Mouse (Mus musculus) Patski (cell line): ENCODE results near the gene Gm8300. TPM values are rescaled to one million over a fixed set of nuclear protein-coding genes. Genes with fewer than 3 reads are reported as not detected.
"Not testable (repeated sequence)": the region's sequence is repeated elsewhere in the genome, so short reads cannot be mapped to it uniquely, and the experiment has no call there.

ENCODE experiments used
- ATAC-seq: fragments of 100-300 bp; one replicate; pipeline ENCODE4 v1.8.0; 2021
- CTCF ChIA-PET: fragments of 350-600 bp; sonication (Branson Sonifier 250); formaldehyde crosslinking; loops from one replicate; lab custom pipeline; 2022; ENCODE audit warnings: inconsistent platforms; lab: Charles Lee
- POLR2A ChIA-PET: fragments of 350-600 bp; sonication (Branson Sonifier 250); formaldehyde crosslinking; loops from one replicate; lab custom pipeline; 2022; ENCODE audit warnings: antibody characterized with exemption, inconsistent platforms; lab: Charles Lee
- DNase-seq: peaks from one replicate; pipeline ENCODE4 v3.0.0-alpha.2; 2011; ENCODE audit warnings: low read depth, low spot score
- H3K27me3 ChIP-seq: fragments of 371-371 bp; one replicate; pipeline ENCODE4 v1.5.1; 2021
- CTCF ChIP-seq: fragments of 100-300 bp; IDR thresholded peaks from one replicate; pipeline ENCODE4 v1.5.1; 2021
- in situ Hi-C: fragments of 300-500 bp; cut with MboI; formaldehyde crosslinking; loops from 3 replicates; pipeline ENCODE4 v1.11.1; 2018; ENCODE audit warnings: low pct_unique_long_range_greater_than_20kb, mixed read lengths
- polyA plus RNA-seq: library from polyadenylated mRNA; unstranded; gene quantifications from one replicate; pipeline ENCODE4 v1.2.3, GENCODE M21; 2021

Gm8300 gene
- polyA plus RNA-seq, 1 experiment from 2014 or later = 0.27 TPM

DNA sequence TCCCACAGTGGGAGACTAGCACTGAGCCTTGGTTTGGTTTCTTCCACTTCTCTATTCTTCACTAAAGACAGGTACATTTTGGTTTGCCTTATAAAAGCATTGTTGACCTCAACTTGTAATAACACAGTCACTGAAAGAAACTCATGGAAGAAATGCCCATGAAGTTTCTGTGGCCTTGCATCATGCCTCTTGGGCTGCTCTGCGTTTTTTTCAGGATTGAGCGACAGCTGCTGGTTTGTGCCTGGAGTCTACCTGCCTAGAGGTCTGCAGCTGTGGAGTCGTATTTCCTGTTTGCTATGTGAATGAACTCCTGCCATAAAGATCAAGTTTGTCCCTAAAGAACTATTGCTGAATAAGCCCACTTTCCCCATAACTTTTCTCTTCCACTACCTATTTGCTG, 29.8 kb downstream of the Gm8300 start:
- H3K27me3 ChIP-seq = no peaks in the 10 kb centered on the region
- POLR2A ChIA-PET = no interaction called here
- no peak for ATAC-seq
- TF ChIP-seq CTCF = no peak
- DNase-seq = no peak
- in situ Hi-C loops = no loop called here
- CTCF ChIA-PET = no interaction called here

GRCm38 (mm10) chr12:87550628-87551027, 36.5 kb downstream of the Gm8300 start:
- DNase-seq, CTCF ChIA-PET, in situ Hi-C loops, POLR2A ChIA-PET, ATAC-seq, H3K27me3 ChIP-seq: not testable (repeated sequence)

Other genes with a start within 250 kb of the Gm8300 start
- 63.6 TPM for gene Vipas39, start 248.1 kb upstream of the Gm8300 start, polyA plus RNA-seq
- gene Ahsa1, start 247.8 kb upstream of the Gm8300 start, polyA plus RNA-seq = 157 TPM
- 0.27 TPM for gene Ism2, start 214.6 kb upstream of the Gm8300 start, polyA plus RNA-seq
- 164 TPM for gene Sptlc2, start 126.0 kb upstream of the Gm8300 start, polyA plus RNA-seq
- gene Slirp, start 70.4 kb upstream of the Gm8300 start, polyA plus RNA-seq = 138 TPM
- gene Alkbh1, start 70.3 kb upstream of the Gm8300 start, polyA plus RNA-seq = 15.5 TPM
- gene Snw1, start 42.0 kb upstream of the Gm8300 start, polyA plus RNA-seq = 99.2 TPM
- not detected for gene Gm5788, start 19.6 kb upstream of the Gm8300 start, polyA plus RNA-seq
- 0.19 TPM for gene Oog1, start 88.4 kb downstream of the Gm8300 start, polyA plus RNA-seq
- gene Gm4027, start 104.6 kb downstream of the Gm8300 start, polyA plus RNA-seq = 0.13 TPM
- gene Gm16381, start 130.3 kb downstream of the Gm8300 start, polyA plus RNA-seq = not detected